Mouse (Mus musculus): ENCODE results near the gene Wdr49. TPM values are rescaled to one million over a fixed set of nuclear protein-coding genes. Genes with fewer than 3 reads are reported as not detected.

Gene Wdr49
- not detected in 2 replicates for polyA plus RNA-seq (2012; ENCODE audit: insufficient read depth, insufficient read length, low replicate concordance, missing spikeins)

GRCm38 (mm10) chr3:75482056-75482455 lies at the start of gene Wdr49:
TSS of gene Wdr49 (minus strand) at chr3:75482156.
- TF ChIP-seq CTCF (IDR thresholded peaks at IDR 0.05; ENCODE audit: insufficient read depth, low read depth, low read length) = no peak
- no peak for TF ChIP-seq POLR2A (IDR thresholded peaks at IDR 0.05; ENCODE audit: insufficient read depth, low read depth, low read length)
- Histone ChIP-seq H3K4me1 (ENCODE audit: control insufficient read depth, insufficient read depth, low read length) (no peaks in the 10 kb centered on the region), H3K27ac (ENCODE audit: insufficient read depth, low read depth, low read length) (no peak within 1 kb of the TSS), H3K4me3 (ENCODE audit: insufficient read depth, low read depth, low read length) (no peak within 1 kb of the TSS)
- 25% methylated on average over 2 of the region's 2 CpGs for WGBS

- 92% methylated on average over 3 of the region's 3 CpGs for WGBS
- H3K27ac ChIP-seq (ENCODE audit: insufficient read depth, low read depth, low read length) = no peak overlapping the region
- no peak for TF ChIP-seq POLR2A (IDR thresholded peaks at IDR 0.05; ENCODE audit: insufficient read depth, low read depth, low read length)
- TF ChIP-seq CTCF (IDR thresholded peaks at IDR 0.05; ENCODE audit: insufficient read depth, low read depth, low read length) = no peak
- H3K4me3 ChIP-seq (ENCODE audit: insufficient read depth, low read depth, low read length) = no peak overlapping the region
- no peaks in the 10 kb centered on the region for H3K4me1 ChIP-seq (ENCODE audit: control insufficient read depth, insufficient read depth, low read length)
Measured at GRCm38 (mm10) chr3:75531074-75531473, 49.1 kb upstream of the Wdr49 start.

GRCm38 (mm10) chr3:75522527-75522926 lies 40.6 kb upstream of the Wdr49 start:
- WGBS = 81% methylated on average over 1 of the region's 1 CpGs
- no peak overlapping the region for H3K27ac ChIP-seq (ENCODE audit: insufficient read depth, low read depth, low read length)
- no peak for TF ChIP-seq POLR2A (IDR thresholded peaks at IDR 0.05; ENCODE audit: insufficient read depth, low read depth, low read length)
- TF ChIP-seq CTCF (IDR thresholded peaks at IDR 0.05; ENCODE audit: insufficient read depth, low read depth, low read length) = no peak

DNA sequence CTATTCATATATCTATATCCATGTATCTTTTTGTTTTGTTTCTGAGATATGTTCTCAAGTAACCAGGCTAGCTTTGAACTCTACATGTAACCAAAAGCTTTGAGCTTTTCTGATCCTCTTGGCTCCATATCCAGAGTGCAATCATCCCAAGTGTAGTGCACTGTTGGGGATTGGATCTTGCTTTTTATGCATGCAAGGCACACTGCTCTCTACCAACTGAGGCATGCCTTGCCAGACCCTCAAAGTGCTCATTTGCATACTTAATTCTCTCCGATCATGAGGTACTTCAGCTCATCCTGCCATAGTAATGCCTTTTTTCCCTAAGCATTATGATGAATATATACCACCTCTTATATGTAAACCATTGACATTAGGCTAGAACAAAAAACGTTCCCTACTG lies 39.4 kb upstream of the Wdr49 start:
- no peak overlapping the region for H3K27ac ChIP-seq (ENCODE audit: insufficient read depth, low read depth, low read length)
- no peak overlapping the region for H3K4me3 ChIP-seq (ENCODE audit: insufficient read depth, low read depth, low read length)
- H3K4me1 ChIP-seq (ENCODE audit: control insufficient read depth, insufficient read depth, low read length) = no peaks in the 10 kb centered on the region
- WGBS = 57% methylated on average over 2 of the region's 2 CpGs
- no peak for TF ChIP-seq POLR2A (IDR thresholded peaks at IDR 0.05; ENCODE audit: insufficient read depth, low read depth, low read length)
- TF ChIP-seq CTCF (IDR thresholded peaks at IDR 0.05; ENCODE audit: insufficient read depth, low read depth, low read length) = no peak

More at GRCm38 (mm10) chr3:75522527-75522926, 40.6 kb upstream of the Wdr49 start:
- Histone ChIP-seq H3K4me1 (ENCODE audit: control insufficient read depth, insufficient read depth, low read length) (no peaks in the 10 kb centered on the region), H3K4me3 (ENCODE audit: insufficient read depth, low read depth, low read length) (no peak overlapping the region)

GRCm38 (mm10) chr3:75517631-75518250 lies 35.8 kb upstream of the Wdr49 start:
- no peak overlapping the region for H3K27ac ChIP-seq (ENCODE audit: insufficient read depth, low read depth, low read length)
- no peak overlapping the region for H3K4me3 ChIP-seq (ENCODE audit: insufficient read depth, low read depth, low read length)
- H3K4me1 ChIP-seq (ENCODE audit: control insufficient read depth, insufficient read depth, low read length) = no peaks in the 10 kb centered on the region
- TF ChIP-seq POLR2A (IDR thresholded peaks at IDR 0.05; ENCODE audit: insufficient read depth, low read depth, low read length) (no peak), CTCF (IDR thresholded peaks at IDR 0.05; ENCODE audit: insufficient read depth, low read depth, low read length) (no peak)
- WGBS = 72% methylated on average over 7 of the region's 7 CpGs

GRCm38 (mm10) chr3:75498961-75499960 lies 17.3 kb upstream of the Wdr49 start:
- Histone ChIP-seq H3K4me3 (ENCODE audit: insufficient read depth, low read depth, low read length) (no peak overlapping the region), H3K4me1 (ENCODE audit: control insufficient read depth, insufficient read depth, low read length) (no peaks in the 10 kb centered on the region), H3K27ac (ENCODE audit: insufficient read depth, low read depth, low read length) (no peak overlapping the region)
- WGBS = 88% methylated on average over 7 of the region's 7 CpGs
- no peak for TF ChIP-seq CTCF (IDR thresholded peaks at IDR 0.05; ENCODE audit: insufficient read depth, low read depth, low read length)

DNA sequence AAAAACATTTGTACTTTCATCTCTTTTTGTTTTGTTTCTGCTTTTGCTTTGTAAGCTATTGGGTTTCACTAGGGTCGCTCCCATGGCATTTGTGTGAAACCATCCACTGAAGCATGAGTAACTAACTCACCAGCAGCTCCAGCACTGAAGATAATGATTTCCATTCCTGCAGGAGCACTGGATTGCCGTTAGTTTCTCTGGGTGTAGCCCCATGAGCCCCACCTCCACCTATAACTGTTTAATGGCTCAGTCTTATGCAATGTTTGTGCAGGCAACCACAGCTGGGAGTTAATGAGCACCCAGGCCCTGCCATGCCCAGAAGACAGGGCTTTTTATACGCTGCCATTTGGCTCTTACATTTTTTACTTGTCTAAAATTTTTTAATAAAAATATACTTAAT lies 11.0 kb upstream of the Wdr49 start:
- H3K4me3 ChIP-seq (ENCODE audit: insufficient read depth, low read depth, low read length) = no peak overlapping the region
- no peak overlapping the region for H3K27ac ChIP-seq (ENCODE audit: insufficient read depth, low read depth, low read length)
- no peaks in the 10 kb centered on the region for H3K4me1 ChIP-seq (ENCODE audit: control insufficient read depth, insufficient read depth, low read length)
- WGBS = 52% methylated on average over 3 of the region's 3 CpGs
- TF ChIP-seq POLR2A (IDR thresholded peaks at IDR 0.05; ENCODE audit: insufficient read depth, low read depth, low read length) = no peak
- no peak for TF ChIP-seq CTCF (IDR thresholded peaks at IDR 0.05; ENCODE audit: insufficient read depth, low read depth, low read length)

DNA sequence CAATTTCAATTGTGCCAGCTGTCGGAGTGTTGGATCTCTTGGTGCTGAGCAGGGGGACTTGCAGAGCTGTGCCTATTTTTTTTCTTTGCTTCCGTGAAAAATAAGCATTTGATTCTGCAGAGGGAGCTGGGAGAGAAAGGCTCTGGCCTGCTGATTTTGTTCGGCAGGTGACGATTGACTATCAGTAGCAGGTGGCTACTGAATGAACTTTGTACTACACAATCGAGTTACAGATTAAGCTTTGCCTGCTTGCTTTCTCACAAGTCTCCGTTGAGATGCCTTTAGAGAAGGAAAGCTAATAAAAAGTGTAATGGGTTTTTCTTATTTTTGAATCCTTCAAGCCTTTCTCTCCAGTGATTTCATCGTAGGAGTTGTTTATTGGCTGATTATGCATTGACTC lies 6.8 kb downstream of the Wdr49 start:
- Histone ChIP-seq H3K4me1 (ENCODE audit: control insufficient read depth, insufficient read depth, low read length) (peaks cover 3% of the 10 kb centered on the region; the same call in 1 of the 2 replicates), H3K27ac (ENCODE audit: insufficient read depth, low read depth, low read length) (no peak overlapping the region), H3K4me3 (ENCODE audit: insufficient read depth, low read depth, low read length) (no peak overlapping the region)
- WGBS = 66% methylated on average over 7 of the region's 7 CpGs
- TF ChIP-seq CTCF (IDR thresholded peaks at IDR 0.05; ENCODE audit: insufficient read depth, low read depth, low read length) (no peak), POLR2A (IDR thresholded peaks at IDR 0.05; ENCODE audit: insufficient read depth, low read depth, low read length) (no peak)

DNA sequence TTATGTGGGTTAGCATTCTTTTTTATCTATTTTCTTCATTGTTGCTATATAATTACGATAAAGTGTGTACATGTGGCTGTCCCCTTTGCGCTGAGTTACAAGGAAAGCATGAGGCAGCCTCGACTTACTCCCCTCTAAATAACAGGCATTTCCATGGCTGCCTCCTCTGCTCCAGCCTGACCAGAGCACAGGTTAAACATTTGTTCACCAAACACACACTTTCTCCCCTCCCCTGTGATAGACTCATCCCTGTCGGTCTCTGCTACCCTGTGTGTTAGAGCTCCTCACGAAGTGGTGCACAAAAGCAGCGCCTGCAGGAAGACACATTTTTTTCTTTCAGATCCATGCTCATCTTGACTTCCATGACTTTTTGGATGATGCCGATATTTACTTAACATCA lies 7.3 kb downstream of the Wdr49 start:
- Histone ChIP-seq H3K27ac (ENCODE audit: insufficient read depth, low read depth, low read length) (no peak overlapping the region), H3K4me3 (ENCODE audit: insufficient read depth, low read depth, low read length) (no peak overlapping the region), H3K4me1 (ENCODE audit: control insufficient read depth, insufficient read depth, low read length) (peaks cover 3% of the 10 kb centered on the region; the same call in 1 of the 2 replicates)
- TF ChIP-seq POLR2A (IDR thresholded peaks at IDR 0.05; ENCODE audit: insufficient read depth, low read depth, low read length) = no peak
- TF ChIP-seq CTCF (IDR thresholded peaks at IDR 0.05; ENCODE audit: insufficient read depth, low read depth, low read length) = no peak
- 62% methylated on average over 7 of the region's 7 CpGs for WGBS
